Mouse (Mus musculus): ENCODE measurements around the gene Vgll2. TPM values are rescaled to one million over a fixed set of nuclear protein-coding genes. Genes with fewer than 3 reads are reported as not detected.
A peak's percentile ranks its signal among the peaks of the same experiment; 100 is the strongest.

Gene Vgll2
- total and polyA plus RNA-seq, 2 experiments from 2014 or later: 0.15 TPM; not detected in 1

DNA sequence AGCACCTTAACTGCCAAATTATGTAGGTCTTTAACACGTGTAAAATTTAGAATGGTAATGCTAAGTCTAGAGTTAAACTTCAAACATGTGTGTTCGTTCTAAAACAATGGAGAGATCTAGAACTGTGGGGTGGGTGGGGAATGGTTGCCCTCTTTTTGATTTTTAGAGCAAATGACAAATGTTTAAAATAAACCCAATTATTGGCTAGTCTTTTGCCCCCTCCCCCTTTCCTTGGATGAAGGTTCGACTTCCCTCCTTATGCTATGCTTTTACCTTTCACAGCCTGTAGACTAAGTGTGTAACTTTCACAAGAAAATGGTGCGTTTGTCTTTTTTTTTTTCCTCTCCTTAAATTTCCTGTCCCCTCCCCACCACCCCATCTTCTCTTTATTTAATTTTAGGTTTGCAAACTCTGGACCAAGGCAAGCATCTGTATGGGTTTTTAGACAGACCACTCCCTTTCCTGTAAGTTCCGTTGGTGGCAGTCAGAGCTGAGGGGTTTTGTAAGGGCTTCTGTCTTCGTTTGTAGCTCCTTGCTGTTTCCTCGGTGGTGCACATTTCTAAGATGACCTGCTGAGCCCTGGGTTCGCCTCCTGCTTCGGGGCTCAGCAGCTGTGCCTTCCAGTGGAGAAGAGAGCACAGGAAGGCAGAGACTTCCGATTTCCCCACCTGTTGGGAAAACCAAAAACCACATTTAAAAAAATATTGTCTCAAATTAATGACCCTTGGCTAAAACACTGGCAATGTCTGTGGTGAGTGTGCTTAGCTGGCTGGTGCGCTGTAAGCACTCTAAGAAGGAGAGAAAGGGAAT is 6.5 kb downstream of the Vgll2 start:
- TF ChIP-seq CTCF (IDR thresholded peaks at IDR 0.05; ENCODE audit: low read depth): no peak
- no peak for ATAC-seq
- WGBS: 4% methylated on average over 11 of the region's 11 CpGs

DNA sequence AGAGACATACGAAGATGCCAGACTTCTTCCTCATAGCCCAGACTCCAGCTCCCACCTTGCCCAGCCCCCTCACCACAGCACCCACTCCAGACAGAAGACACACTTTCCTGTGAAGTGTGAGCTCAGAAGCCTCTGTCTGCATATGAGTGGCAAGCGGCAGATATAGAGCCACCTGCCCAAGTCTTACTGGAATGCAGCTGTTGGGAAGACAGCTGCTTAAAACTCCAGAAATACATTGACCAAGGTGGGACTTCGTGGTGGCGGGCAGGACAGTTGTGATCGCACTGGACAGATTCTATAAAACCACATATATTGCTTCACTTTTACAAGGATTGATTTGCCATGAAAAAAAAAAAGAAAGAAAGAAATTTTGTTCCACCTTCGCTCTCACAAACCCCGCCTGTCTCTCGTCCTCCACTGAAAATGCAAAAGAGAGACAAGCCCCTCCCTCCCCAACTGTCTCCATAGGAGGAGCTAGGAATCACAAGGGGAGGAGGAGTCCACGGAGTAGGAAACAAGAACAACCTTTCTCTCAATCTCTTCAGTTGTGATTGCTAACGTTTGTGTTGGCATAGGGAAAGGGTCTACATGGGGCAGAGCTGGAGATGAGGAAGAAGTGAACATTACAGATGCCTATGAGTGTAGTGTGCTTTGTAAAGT is 7.2 kb downstream of the Vgll2 start:
- 1% methylated on average over 10 of the region's 10 CpGs for WGBS
- Histone ChIP-seq H3K36me3 (ENCODE audit: insufficient read depth, low read length) (no peaks in the 10 kb centered on the region), H3K27ac (no peak overlapping the region), H3K9ac (replicated peaks; ENCODE audit: low read length) (no peak overlapping the region), H3K27me3 (ENCODE audit: insufficient read depth, low read length) (peaks cover 60% of the 10 kb centered on the region), H3K4me2 (ENCODE audit: low read depth, low read length) (no peak overlapping the region), H3K9me3 (ENCODE audit: low read length) (no peaks in the 10 kb centered on the region), H3K4me1 (ENCODE audit: insufficient read depth, low read length) (peaks cover 6% of the 10 kb centered on the region; the same call in 1 of the 2 replicates), H3K4me3 (ENCODE audit: low read length) (no peak overlapping the region)
- no peak for TF ChIP-seq CTCF (IDR thresholded peaks at IDR 0.05; ENCODE audit: low read depth)
- ATAC-seq (no peak), DNase-seq (ENCODE audit: low spot score) (no peak)

More for the DNA sequence above, 6.5 kb downstream of the Vgll2 start:
- no peak overlapping the region for H3K4me2 ChIP-seq (ENCODE audit: low read depth, low read length)
- no peak overlapping the region for H3K9ac ChIP-seq (replicated peaks; ENCODE audit: low read length)
- no peaks in the 10 kb centered on the region for H3K9me3 ChIP-seq (ENCODE audit: low read length)
- peaks cover 6% of the 10 kb centered on the region; the same call in 1 of the 2 replicates for H3K4me1 ChIP-seq (ENCODE audit: insufficient read depth, low read length)
- no peak for DNase-seq (ENCODE audit: low spot score)
- H3K27me3 ChIP-seq (ENCODE audit: insufficient read depth, low read length): peaks cover 67% of the 10 kb centered on the region
- H3K27ac ChIP-seq: no peak overlapping the region
- H3K4me3 ChIP-seq (ENCODE audit: low read length): no peak overlapping the region
- no peaks in the 10 kb centered on the region for H3K36me3 ChIP-seq (ENCODE audit: insufficient read depth, low read length)

DNA sequence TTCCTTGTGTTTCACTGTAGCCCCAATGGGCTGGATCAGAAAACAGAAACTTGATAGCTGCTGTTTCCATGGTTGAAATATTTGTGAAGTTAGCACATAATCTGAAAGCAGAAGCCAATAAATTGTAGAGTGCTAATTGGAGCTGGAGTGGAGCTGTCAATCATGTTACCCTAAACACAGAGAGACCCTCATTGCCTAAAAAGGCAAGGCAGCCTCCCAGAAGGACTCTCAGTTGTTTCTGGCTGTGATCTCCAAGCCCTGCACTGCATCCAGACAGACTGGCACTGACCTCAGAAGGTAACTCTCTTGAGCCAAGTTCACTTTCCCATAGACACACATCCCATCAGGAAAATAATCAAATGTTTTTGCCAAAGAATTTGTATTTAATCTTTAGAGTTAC is 11.4 kb downstream of the Vgll2 start:
- ATAC-seq (no peak), DNase-seq (ENCODE audit: low spot score) (no peak)
- no peak overlapping the region for H3K9ac ChIP-seq (replicated peaks; ENCODE audit: low read length)
- TF ChIP-seq CTCF (IDR thresholded peaks at IDR 0.05; ENCODE audit: low read depth): no peak
- no peaks in the 10 kb centered on the region for H3K36me3 ChIP-seq (ENCODE audit: insufficient read depth, low read length)
- peaks cover 21% of the 10 kb centered on the region; the same call in 1 of the 2 replicates for H3K27me3 ChIP-seq (ENCODE audit: insufficient read depth, low read length)
- H3K4me3 ChIP-seq (ENCODE audit: low read length): no peak overlapping the region
- H3K9me3 ChIP-seq (ENCODE audit: low read length): no peaks in the 10 kb centered on the region
- no peaks in the 10 kb centered on the region for H3K4me1 ChIP-seq (ENCODE audit: insufficient read depth, low read length)
- no peak overlapping the region for H3K4me2 ChIP-seq (ENCODE audit: low read depth, low read length)
- no peak overlapping the region for H3K27ac ChIP-seq

DNA sequence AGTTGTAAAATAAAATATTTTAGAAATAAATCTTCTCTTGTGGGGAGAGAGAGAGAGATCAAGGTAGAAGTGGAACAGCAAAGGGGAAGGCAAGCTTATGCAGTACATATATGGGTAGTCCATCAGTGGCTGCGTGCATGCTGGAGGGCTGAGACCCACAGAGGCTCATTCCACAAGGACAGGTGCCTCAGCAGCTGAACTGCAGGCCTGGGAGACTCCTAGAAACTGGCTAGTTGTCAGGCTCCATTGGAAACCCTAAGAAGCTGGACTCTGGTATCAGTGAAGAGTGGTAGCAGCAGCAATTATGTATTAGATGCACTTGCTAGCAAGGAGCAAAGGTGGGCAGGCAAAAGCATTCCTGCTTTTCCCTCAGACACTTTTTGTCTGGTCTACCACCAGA is 17.1 kb downstream of the Vgll2 start:
- ATAC-seq (no peak), DNase-seq (ENCODE audit: low spot score) (no peak)
- Histone ChIP-seq H3K36me3 (ENCODE audit: insufficient read depth, low read length) (no peaks in the 10 kb centered on the region), H3K9ac (replicated peaks; ENCODE audit: low read length) (no peak overlapping the region), H3K27me3 (ENCODE audit: insufficient read depth, low read length) (no peaks in the 10 kb centered on the region), H3K4me2 (ENCODE audit: low read depth, low read length) (no peak overlapping the region), H3K27ac (no peak overlapping the region), H3K9me3 (ENCODE audit: low read length) (no peaks in the 10 kb centered on the region), H3K4me1 (ENCODE audit: insufficient read depth, low read length) (no peaks in the 10 kb centered on the region), H3K4me3 (ENCODE audit: low read length) (no peak overlapping the region)
- TF ChIP-seq CTCF (IDR thresholded peaks at IDR 0.05; ENCODE audit: low read depth): no peak
- WGBS: 77% methylated on average over 1 of the region's 1 CpGs

DNA sequence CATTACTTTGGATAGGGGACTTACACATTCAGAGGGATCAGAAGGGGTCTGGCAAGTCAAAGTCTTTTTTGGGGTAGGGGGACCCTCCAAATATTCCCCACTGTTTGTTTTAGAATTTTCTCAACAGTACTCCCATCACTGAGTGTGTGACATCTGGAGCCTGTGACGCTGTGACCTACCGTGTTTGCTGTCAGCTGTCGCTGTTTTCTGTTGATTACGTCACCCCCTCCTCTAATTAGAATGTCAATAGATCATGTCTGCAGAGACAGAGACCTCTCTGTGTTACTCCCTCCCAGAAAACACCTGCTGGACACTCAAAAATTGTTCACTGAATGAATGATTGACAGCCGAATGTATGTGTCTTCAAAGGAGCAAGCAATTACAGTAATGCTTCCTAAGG is 20.8 kb downstream of the Vgll2 start:
- no peaks in the 10 kb centered on the region for H3K9me3 ChIP-seq (ENCODE audit: low read length)
- no peak for ATAC-seq
- no peaks in the 10 kb centered on the region for H3K27me3 ChIP-seq (ENCODE audit: insufficient read depth, low read length)
- no peak overlapping the region for H3K9ac ChIP-seq (replicated peaks; ENCODE audit: low read length)
- H3K27ac ChIP-seq: no peak overlapping the region
- no peak for DNase-seq (ENCODE audit: low spot score)
- 62% methylated on average over 5 of the region's 5 CpGs for WGBS
- H3K4me2 ChIP-seq (ENCODE audit: low read depth, low read length): no peak overlapping the region
- TF ChIP-seq CTCF (IDR thresholded peaks at IDR 0.05; ENCODE audit: low read depth): no peak
- no peaks in the 10 kb centered on the region for H3K36me3 ChIP-seq (ENCODE audit: insufficient read depth, low read length)
- H3K4me3 ChIP-seq (ENCODE audit: low read length): no peak overlapping the region
- no peaks in the 10 kb centered on the region for H3K4me1 ChIP-seq (ENCODE audit: insufficient read depth, low read length)

DNA sequence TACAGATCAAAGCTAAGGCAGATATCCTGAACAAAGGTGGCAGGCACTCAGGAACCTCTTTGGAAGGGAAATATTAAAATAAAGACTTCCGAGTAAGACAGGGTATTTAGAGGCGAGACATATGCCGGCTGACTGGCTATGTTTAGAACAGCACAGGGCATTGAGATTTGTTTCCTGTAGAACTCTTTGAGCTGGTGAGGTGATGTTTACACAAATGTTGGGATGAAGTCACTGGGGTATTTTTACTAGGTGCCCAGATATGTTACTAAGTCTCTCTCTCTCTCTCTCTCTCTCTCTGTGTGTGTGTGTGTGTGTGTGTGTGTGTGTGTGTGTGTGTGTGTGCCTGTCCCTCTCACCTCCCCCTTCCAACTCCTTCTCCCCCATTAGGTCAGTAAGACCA is 26.0 kb downstream of the Vgll2 start:
- Histone ChIP-seq H3K36me3 (ENCODE audit: insufficient read depth, low read length) (no peaks in the 10 kb centered on the region), H3K9ac (replicated peaks; ENCODE audit: low read length) (no peak overlapping the region), H3K4me2 (ENCODE audit: low read depth, low read length) (no peak overlapping the region), H3K27ac (no peak overlapping the region), H3K4me1 (ENCODE audit: insufficient read depth, low read length) (no peaks in the 10 kb centered on the region), H3K27me3 (ENCODE audit: insufficient read depth, low read length) (no peaks in the 10 kb centered on the region), H3K9me3 (ENCODE audit: low read length) (no peaks in the 10 kb centered on the region), H3K4me3 (ENCODE audit: low read length) (no peak overlapping the region)
- no peak for TF ChIP-seq CTCF (IDR thresholded peaks at IDR 0.05; ENCODE audit: low read depth)
- DNase-seq (ENCODE audit: low spot score) (no peak), ATAC-seq (no peak)
- 86% methylated on average over 3 of the region's 3 CpGs for WGBS

DNA sequence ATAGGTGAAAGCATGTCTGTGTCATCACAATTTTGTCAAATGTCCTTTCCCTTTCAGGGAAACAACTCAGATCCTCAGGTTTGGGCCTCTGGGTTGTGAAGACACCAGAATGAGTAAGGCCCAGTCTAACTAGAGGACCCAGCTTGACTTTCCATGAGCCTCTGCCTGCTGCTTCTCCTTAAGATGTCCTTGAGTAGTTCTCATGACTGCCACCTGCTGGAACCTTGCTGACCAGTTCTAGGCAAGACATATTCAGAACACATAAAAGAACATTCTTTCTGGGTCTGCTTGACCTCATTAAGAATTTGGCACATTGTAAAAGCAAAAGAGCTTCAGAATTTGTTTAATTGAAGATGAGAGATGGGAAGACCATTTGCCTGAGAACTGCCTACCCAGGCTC is 50.2 kb downstream of the Vgll2 start:
- no peaks in the 10 kb centered on the region for H3K9me3 ChIP-seq (ENCODE audit: low read length)
- H3K36me3 ChIP-seq (ENCODE audit: insufficient read depth, low read length): no peaks in the 10 kb centered on the region
- H3K4me3 ChIP-seq (ENCODE audit: low read length): no peak overlapping the region
- TF ChIP-seq CTCF (IDR thresholded peaks at IDR 0.05; ENCODE audit: low read depth): peak; percentile 63
- no peak overlapping the region for H3K4me2 ChIP-seq (ENCODE audit: low read depth, low read length)
- H3K27me3 ChIP-seq (ENCODE audit: insufficient read depth, low read length): no peaks in the 10 kb centered on the region
- no peak overlapping the region for H3K9ac ChIP-seq (replicated peaks; ENCODE audit: low read length)
- no peak overlapping the region for H3K27ac ChIP-seq
- no peaks in the 10 kb centered on the region for H3K4me1 ChIP-seq (ENCODE audit: insufficient read depth, low read length)
- DNase-seq (ENCODE audit: low spot score) (peak; percentile 62), ATAC-seq (peak; percentile 62; the same call in 1 of the 2 replicates)

Small RNAs within 50 kb of the gene (microRNA-seq; reads per million reads assigned to microRNA genes)
- 0 reads per million in 2 experiments for gene Gm24084

Other genes starting within 250 kb of the Vgll2 start
- gene Ros1, start 172.7 kb downstream of the Vgll2 start, total RNA-seq (2014; rRNA removed): not detected in 2 replicates
- gene Ros1, start 172.7 kb downstream of the Vgll2 start, polyA plus RNA-seq (2015; fragmentation: Nextera tagmentation; extraction: Ambion mirVana): not detected in 2 replicates
- 12.2 and 14.4 TPM in 2 replicates for gene Dcbld1, start 211.1 kb downstream of the Vgll2 start, total RNA-seq (2014; rRNA removed)
- 19.1 and 20.2 TPM in 2 replicates for gene Dcbld1, start 211.1 kb downstream of the Vgll2 start, polyA plus RNA-seq (2015; fragmentation: Nextera tagmentation; extraction: Ambion mirVana)

Data from hindbrain, postnatal 0 days (tissue).